Mouse (Mus musculus) heart, embryonic 15.5 days (tissue): ENCODE data around the gene Shb. TPM values are rescaled to one million over a fixed set of nuclear protein-coding genes. Genes with fewer than 3 reads are reported as not detected.

Experiments
- ATAC-seq: fragments of 200-750 bp; cut with Nextera tagmentation; replicated peaks from 2 replicates; pipeline ENCODE4 v1.8.0; 2017; ENCODE audit warnings: low read depth, moderate TSS enrichment; ENCODE audit not compliant: insufficient number of reproducible peaks, insufficient read depth, low FRiP score
- H3K27ac ChIP-seq: fragments of 300-500 bp; sonication (generic); 2 replicates; pipeline ENCODE4 v1.5.1; 2015; ENCODE audit warnings: mild to moderate bottlenecking, inconsistent platforms
- H3K27me3 ChIP-seq: fragments of 300-500 bp; sonication (generic); 2 replicates; pipeline ENCODE4 v1.6.1; 2015; ENCODE audit warnings: inconsistent platforms
- H3K36me3 ChIP-seq: fragments of 300-500 bp; sonication (generic); 2 replicates; pipeline ENCODE4 v1.6.1; 2015; ENCODE audit warnings: mild to moderate bottlenecking, inconsistent platforms
- H3K4me1 ChIP-seq: fragments of 300-500 bp; sonication (generic); replicated peaks from 2 replicates; pipeline ENCODE4 v1.6.1; 2015; ENCODE audit warnings: inconsistent platforms
- H3K4me2 ChIP-seq: fragments of 300-500 bp; sonication (generic); 2 replicates; pipeline ENCODE4 v1.6.1; 2015; ENCODE audit warnings: inconsistent platforms, mild to moderate bottlenecking, moderate library complexity
- H3K4me3 ChIP-seq: fragments of 300-500 bp; sonication (generic); 2 replicates; pipeline ENCODE4 v1.5.1; 2015; ENCODE audit warnings: mild to moderate bottlenecking, inconsistent platforms
- H3K9ac ChIP-seq: fragments of 300-500 bp; sonication (generic); 2 replicates; pipeline ENCODE4 v1.6.1; 2015; ENCODE audit warnings: mild to moderate bottlenecking, inconsistent platforms
- H3K9me3 ChIP-seq: fragments of 300-500 bp; sonication (generic); replicated peaks from 2 replicates; pipeline ENCODE4 v1.6.1; 2016; ENCODE audit warnings: inconsistent platforms
- WGBS: fragments of 180-500 bp; shearing (Covaris S2); methylation state at CpG from one replicate; pipeline ENCODE4 v1.1.7; 2015; ENCODE audit warnings: mixed read lengths; 5-methylcytosine and 5-hydroxymethylcytosine counted together
- polyA plus RNA-seq: library from polyadenylated mRNA; unstranded; fragments of >200 nt; fragmentation: Nextera tagmentation; extraction: Ambion mirVana; gene quantifications from 2 replicates; pipeline ENCODE4 v1.2.1, GENCODE M21; 2015

Shb gene
- polyA plus RNA-seq, 1 experiment from 2014 or later, result 8.6 TPM

GRCm38 (mm10) chr4:45418229-45418950, 113.9 kb downstream of the Shb start:
- H3K27me3 ChIP-seq, result no peaks in the 10 kb centered on the region
- peaks cover 38% of the 10 kb centered on the region for H3K4me1 ChIP-seq
- no peak overlapping the region for H3K4me3 ChIP-seq
- ATAC-seq, result no peak
- H3K9me3 ChIP-seq, result no peaks in the 10 kb centered on the region
- no peak overlapping the region for H3K9ac ChIP-seq
- WGBS, result 19% methylated on average over 10 of the region's 11 CpGs
- no peak overlapping the region for H3K27ac ChIP-seq
- H3K36me3 ChIP-seq, result no peaks in the 10 kb centered on the region
- peak overlapping the region; percentile 48 for H3K4me2 ChIP-seq

GRCm38 (mm10) chr4:45416314-45416713, 116.0 kb downstream of the Shb start:
- Histone ChIP-seq H3K9me3 (no peaks in the 10 kb centered on the region), H3K27me3 (no peaks in the 10 kb centered on the region), H3K9ac (no peak overlapping the region), H3K27ac (no peak overlapping the region), H3K36me3 (no peaks in the 10 kb centered on the region), H3K4me2 (no peak overlapping the region), H3K4me3 (no peak overlapping the region), H3K4me1 (peaks cover 25% of the 10 kb centered on the region)
- 66% methylated on average over 7 of the region's 7 CpGs for WGBS
- no peak for ATAC-seq

GRCm38 (mm10) chr4:45413674-45414338, 118.5 kb downstream of the Shb start:
- no peak for ATAC-seq
- H3K4me2 ChIP-seq, result no peak overlapping the region
- H3K4me3 ChIP-seq, result no peak overlapping the region
- H3K27me3 ChIP-seq, result no peaks in the 10 kb centered on the region
- H3K36me3 ChIP-seq, result no peaks in the 10 kb centered on the region
- no peaks in the 10 kb centered on the region for H3K9me3 ChIP-seq
- no peak overlapping the region for H3K27ac ChIP-seq
- H3K9ac ChIP-seq, result no peak overlapping the region
- 81% methylated on average over 9 of the region's 9 CpGs for WGBS
- H3K4me1 ChIP-seq, result peaks cover 18% of the 10 kb centered on the region

- Histone ChIP-seq H3K9ac (no peak overlapping the region), H3K4me1 (peaks cover 9% of the 10 kb centered on the region), H3K9me3 (no peaks in the 10 kb centered on the region), H3K36me3 (no peaks in the 10 kb centered on the region), H3K4me2 (no peak overlapping the region), H3K27me3 (no peaks in the 10 kb centered on the region), H3K4me3 (no peak overlapping the region), H3K27ac (no peak overlapping the region)
- WGBS, result 60% methylated on average over 16 of the region's 16 CpGs
- no peak for ATAC-seq
Observed at GRCm38 (mm10) chr4:45412433-45413192, 119.7 kb downstream of the Shb start.

- H3K9ac ChIP-seq, result no peak overlapping the region
- no peak overlapping the region for H3K4me2 ChIP-seq
- no peaks in the 10 kb centered on the region for H3K9me3 ChIP-seq
- WGBS, result 87% methylated on average over 8 of the region's 8 CpGs
- H3K27me3 ChIP-seq, result no peaks in the 10 kb centered on the region
- no peak overlapping the region for H3K27ac ChIP-seq
- H3K4me1 ChIP-seq, result peaks cover 22% of the 10 kb centered on the region
- ATAC-seq, result no peak
- no peak overlapping the region for H3K4me3 ChIP-seq
- H3K36me3 ChIP-seq, result no peaks in the 10 kb centered on the region
Observed at GRCm38 (mm10) chr4:45411181-45411790, 121.0 kb downstream of the Shb start.

- Histone ChIP-seq H3K4me3 (peak overlapping the region; percentile 97), H3K27me3 (no peaks in the 10 kb centered on the region), H3K4me2 (peak overlapping the region; percentile 87), H3K9ac (peak overlapping the region; percentile 98), H3K9me3 (no peaks in the 10 kb centered on the region), H3K36me3 (0 out of 2 replicates have a peak, but pooled peaks cover 3% of the 10 kb centered on the region), H3K4me1 (peaks cover 27% of the 10 kb centered on the region), H3K27ac (peak overlapping the region; percentile 95)
- no peak; the same call in 1 of the 2 replicates for ATAC-seq
- 3% methylated on average over 10 of the region's 10 CpGs for WGBS
Observed at GRCm38 (mm10) chr4:45409270-45409669, 123.0 kb downstream of the Shb start.

GRCm38 (mm10) chr4:45408427-45409132, 123.7 kb downstream of the Shb start, which contains the start of gene Slc25a51:
Gene Slc25a51 (minus strand): TSS chr4:45408766.
- under 1% methylated on average over 61 of the region's 67 CpGs for WGBS
- Histone ChIP-seq H3K4me3 (peak within 1 kb of the TSS; percentile 97), H3K27me3 (no peaks in the 10 kb centered on the region), H3K27ac (peak within 1 kb of the TSS; percentile 95), H3K9me3 (no peaks in the 10 kb centered on the region), H3K36me3 (peaks cover 10% of the 10 kb centered on the region; the same call in 1 of the 2 replicates), H3K9ac (peak within 1 kb of the TSS; percentile 98), H3K4me1 (peaks cover 33% of the 10 kb centered on the region), H3K4me2 (peak within 1 kb of the TSS; percentile 87)
- peak; percentile 97 for ATAC-seq

- ATAC-seq, result peak; percentile 5; the same call in 1 of the 2 replicates
- Histone ChIP-seq H3K4me3 (peak overlapping the region; percentile 97), H3K9me3 (no peaks in the 10 kb centered on the region), H3K9ac (peak overlapping the region; percentile 98), H3K27ac (peak overlapping the region; percentile 95), H3K36me3 (peaks cover 13% of the 10 kb centered on the region; the same call in 1 of the 2 replicates), H3K4me1 (peaks cover 39% of the 10 kb centered on the region), H3K4me2 (peak overlapping the region; percentile 87), H3K27me3 (no peaks in the 10 kb centered on the region)
- under 1% methylated on average over 19 of the region's 19 CpGs for WGBS
Observed at GRCm38 (mm10) chr4:45407703-45408334, 124.5 kb downstream of the Shb start.

GRCm38 (mm10) chr4:45407001-45407702, 125.1 kb downstream of the Shb start:
- Histone ChIP-seq H3K27ac (no peak overlapping the region), H3K9ac (peak overlapping the region; percentile 98), H3K27me3 (no peaks in the 10 kb centered on the region), H3K4me3 (peak overlapping the region; percentile 97), H3K36me3 (peaks cover 17% of the 10 kb centered on the region), H3K4me2 (peak overlapping the region; percentile 87), H3K9me3 (no peaks in the 10 kb centered on the region), H3K4me1 (peaks cover 44% of the 10 kb centered on the region)
- 36% methylated on average over 5 of the region's 5 CpGs for WGBS
- no peak for ATAC-seq

- Histone ChIP-seq H3K4me2 (peak overlapping the region; percentile 87), H3K27me3 (no peaks in the 10 kb centered on the region), H3K4me3 (0 out of 2 replicates have a peak overlapping the region, but pooled peaks have one; percentile 97), H3K4me1 (peaks cover 44% of the 10 kb centered on the region), H3K27ac (no peak overlapping the region), H3K9ac (peak overlapping the region; percentile 39; the same call in 1 of the 2 replicates), H3K9me3 (no peaks in the 10 kb centered on the region), H3K36me3 (peaks cover 23% of the 10 kb centered on the region)
- WGBS, result 87% methylated on average over 7 of the region's 7 CpGs
- ATAC-seq, result no peak
Observed at GRCm38 (mm10) chr4:45406397-45406796, 125.9 kb downstream of the Shb start.
